Mouse (Mus musculus) c-Kit-positive CD71-positive TER-119-positive erythroid progenitor cells, embryonic 14.5 days (primary cell): ENCODE results near the gene Lpp.

Source experiments
- DNase-seq: peaks from one replicate; pipeline ENCODE4 v3.0.0-alpha.2; 2013; ENCODE audit warnings: low spot score

The Lpp gene

DNA sequence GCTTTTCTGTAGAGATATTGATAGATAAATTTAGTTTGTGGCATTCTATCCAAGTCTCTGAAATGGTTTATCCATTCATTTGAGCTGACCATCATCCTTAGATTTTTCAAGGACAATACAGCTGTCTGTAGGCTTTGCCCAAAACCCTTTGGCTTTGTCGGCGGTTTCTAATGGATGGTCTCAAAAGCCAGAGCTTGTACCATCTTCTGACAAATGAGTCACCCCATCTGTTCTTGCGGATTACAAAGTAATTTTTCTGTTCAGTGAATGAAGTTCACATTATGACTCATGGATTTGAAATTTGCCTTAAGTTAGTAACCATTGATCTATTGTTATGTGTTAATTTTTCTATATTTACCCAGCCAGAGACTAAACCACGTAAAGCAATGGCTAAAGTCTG lies 301.8 kb downstream of the Lpp start:
- DNase-seq = no peak

DNA sequence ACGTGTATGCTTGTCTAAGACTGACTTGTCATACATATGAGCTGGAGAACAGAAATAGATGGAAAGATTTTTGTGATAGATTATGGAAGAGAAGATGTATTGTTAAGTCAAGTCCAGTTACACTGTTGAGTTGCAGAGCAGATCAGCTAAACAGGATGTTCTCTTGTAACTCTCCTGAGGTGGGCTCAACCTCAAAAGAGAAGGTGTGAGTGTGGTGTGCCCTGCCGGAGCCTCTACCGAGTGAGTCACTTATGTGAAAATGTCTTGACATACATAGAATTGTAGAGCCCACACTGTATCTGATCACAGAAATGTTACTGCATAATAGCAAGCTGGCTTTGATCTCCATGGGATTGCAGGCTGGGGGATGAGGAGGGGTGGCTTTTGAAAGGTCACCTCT lies 310.9 kb downstream of the Lpp start:
- DNase-seq = no peak

DNA sequence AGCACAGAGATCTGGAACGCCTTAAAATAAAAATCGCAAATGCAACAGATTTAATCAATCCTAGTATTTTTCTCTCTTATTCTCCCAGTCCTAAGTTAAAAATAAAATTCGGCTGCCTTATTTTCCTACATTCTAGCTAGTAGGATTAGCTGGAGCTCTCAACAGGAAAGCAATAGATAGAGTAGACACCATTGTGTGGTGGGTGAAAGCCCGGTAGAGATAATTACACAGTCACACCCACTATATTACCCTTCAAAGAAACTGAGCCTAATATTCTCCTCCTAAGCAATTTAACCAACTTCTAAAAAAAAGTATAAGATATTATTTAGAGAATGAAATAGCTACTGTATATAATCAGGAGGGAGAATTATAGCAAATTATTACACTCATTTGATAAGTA lies 330.3 kb downstream of the Lpp start:
- DNase-seq = no peak

DNA sequence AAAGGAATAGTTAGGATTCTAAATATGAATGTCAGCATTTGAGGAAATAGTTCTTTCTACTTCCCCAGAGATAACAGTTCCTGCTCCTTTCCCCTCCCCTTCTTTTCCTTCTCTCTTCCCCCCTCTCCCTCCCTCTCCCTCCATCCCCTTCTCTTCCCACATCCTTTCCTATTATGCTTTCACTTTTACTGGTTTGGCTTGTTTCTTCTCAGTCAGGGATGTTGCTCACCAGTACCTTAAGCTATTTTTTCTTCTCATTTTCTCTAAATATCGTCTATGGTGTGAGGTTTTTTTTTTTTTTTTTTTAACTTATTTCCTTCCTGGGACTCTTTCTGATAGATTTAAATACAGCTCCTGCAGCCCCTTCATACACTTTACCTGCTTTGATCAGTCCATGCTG lies 339.4 kb downstream of the Lpp start:
- DNase-seq = no peak

DNA sequence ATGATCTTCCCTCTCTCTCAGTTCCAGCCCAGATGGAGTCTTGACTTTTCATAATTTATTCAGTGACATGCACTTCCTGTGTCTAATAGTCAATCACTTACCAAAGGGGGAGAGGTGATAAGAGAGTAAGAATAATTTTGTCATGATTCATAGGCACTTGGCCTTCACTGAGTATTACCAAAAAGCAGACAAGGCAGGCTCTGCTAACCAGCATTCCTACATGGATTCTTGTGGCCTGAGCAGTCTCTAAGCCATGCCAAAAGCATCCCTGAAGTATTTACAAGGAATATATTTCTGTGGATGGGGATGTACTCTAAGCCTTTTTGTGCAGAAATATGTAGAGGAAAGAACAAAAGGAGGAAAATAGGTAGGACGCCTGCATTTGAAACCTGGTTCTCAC lies 340.0 kb downstream of the Lpp start:
- DNase-seq = no peak

DNA sequence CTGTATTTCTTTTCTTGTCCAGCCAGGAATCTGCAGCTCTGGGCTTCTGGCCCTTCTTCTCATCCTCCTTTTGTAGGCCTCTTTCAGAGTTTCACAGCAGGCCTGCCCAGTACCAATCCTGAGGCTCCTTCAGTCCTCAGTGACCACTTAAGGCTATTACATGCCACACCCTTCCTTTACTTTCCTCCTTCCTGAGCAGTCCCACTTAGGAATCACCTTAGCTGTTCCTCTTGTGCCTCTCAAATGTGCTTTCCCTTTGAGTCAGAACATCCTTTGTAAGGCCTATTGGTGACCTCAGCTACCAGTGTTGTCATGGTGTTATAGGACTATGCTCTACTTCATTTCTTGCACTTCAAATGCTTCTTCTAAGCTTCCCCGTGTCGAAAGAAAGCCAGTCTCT lies 342.4 kb downstream of the Lpp start:
- DNase-seq = no peak

DNA sequence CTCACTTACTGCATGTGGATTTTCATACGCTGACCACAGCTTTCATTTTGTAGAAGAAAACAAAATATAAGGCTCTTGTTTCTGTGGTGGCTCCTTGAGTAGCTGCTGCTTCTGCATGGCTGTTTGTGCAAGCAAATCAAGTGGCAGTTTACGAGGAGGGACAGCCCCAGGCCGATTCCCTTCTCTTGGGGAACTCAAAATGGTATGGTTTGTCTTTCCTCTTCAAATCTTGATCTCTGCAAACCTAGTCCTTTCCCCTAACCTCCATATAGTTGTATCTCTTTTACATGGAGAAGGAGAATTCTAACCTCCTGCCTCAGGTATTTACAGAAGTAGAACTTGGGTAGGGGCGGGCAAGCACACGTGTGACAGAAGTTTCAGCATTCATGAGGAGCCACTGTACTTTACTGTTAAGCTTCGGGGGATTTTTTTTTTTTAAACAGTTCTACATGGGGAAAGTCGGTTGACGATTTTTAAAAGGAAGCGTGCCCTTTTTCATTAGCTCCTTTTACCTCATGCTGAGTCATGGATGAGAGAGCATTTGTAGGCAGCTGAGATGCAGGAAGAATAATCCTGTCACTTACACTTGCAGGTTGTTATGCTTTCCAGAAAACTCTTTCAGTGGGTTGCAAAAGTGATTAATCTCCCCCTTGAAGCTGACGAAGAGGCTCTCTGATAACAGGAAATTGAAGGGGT lies 344.2 kb downstream of the Lpp start:
- no peak for DNase-seq

DNA sequence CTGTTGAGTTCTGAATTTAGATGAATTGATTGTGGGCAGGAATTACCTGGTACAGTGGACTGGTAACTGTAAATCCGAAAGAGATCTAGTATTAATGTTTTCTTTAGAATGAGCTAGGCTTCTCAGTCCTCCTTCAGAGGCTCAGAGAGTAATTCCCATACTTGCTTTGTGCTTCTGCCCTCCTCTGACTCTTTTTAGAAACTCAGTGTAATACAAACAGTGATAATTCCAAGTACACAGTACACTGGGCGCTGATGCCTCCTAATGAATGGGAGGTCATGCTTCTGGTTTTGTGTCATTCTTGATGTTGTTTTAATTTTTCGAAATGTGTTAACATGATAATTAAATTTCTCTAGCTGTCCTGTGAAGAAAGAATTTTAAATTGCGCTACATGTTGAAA lies 347.4 kb downstream of the Lpp start:
- DNase-seq = no peak

DNA sequence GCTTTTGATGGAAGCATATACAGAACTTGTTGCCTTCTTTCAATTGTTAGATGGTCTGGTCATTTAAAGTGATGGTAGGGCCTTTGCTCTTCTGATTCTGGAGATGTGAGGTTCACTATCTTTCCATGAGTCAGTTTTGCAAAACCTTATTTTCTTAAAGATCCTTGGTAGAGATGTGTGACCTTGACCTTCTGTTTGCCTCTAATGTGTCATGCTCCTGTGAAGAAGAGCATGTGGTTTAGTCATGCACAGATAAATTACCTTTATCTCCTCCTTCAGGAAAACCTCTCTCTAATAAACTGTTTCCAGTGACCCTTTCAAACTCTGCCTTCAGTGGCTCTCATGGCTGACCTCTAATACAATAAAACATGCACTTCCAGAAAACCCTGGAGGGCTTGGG lies 356.5 kb downstream of the Lpp start:
- no peak for DNase-seq

DNA sequence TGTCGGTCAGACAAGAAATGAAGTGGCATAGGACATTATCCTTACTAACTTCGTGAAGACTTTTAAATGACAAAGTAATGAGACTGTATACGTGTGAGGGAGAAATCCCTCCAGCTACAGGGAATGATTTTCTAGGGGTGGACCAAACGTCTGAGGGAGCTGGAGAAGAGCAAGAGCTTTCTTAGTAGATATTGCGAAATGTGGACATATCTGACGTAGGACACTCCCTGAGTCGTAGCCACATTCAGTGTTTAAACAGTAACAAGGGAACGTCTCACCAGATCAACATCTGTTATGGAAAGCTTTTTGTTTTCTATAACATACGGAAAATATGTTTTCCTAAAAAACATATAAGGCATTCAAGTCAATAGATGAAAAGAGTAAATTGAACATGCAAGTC lies 362.8 kb downstream of the Lpp start:
- DNase-seq = no peak

DNA sequence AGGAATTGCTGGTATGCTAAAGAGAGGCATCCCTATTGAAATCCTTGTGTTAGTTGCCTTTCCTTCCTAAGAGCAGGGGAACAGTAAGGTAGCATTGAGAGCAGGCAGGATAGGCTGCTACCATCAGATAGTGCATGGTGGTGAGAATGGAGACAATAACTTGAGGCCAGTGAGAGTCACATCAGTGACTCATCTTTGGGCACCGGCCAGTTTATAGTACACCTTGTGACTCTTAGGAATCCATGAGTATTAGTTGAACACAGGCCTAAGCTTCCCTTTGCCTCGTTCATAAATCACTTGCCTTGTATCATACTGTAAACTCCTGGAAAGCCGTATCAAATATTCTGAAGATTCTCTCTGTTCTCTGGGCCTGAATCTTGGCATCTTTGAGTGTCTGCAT lies 372.7 kb downstream of the Lpp start:
- no peak for DNase-seq

DNA sequence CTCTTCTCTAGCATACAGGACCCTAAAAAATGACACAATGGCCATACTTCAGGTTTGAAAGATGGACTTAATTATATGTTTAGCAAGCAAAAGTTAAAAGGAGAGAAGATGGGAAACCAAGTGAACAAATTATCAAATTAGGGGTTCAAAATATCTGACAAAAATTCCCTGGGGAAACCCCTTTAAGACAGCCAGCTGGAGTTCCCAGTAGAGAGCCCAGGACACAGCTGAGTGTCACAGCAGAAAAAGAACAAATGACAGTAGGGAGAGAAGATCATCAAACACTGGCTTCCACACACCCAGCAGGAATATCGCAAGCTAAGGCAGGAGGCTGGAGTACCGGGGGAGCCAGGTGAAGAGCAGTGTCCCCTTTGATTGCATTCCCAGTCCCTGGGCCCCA lies 373.3 kb downstream of the Lpp start:
- no peak for DNase-seq

DNA sequence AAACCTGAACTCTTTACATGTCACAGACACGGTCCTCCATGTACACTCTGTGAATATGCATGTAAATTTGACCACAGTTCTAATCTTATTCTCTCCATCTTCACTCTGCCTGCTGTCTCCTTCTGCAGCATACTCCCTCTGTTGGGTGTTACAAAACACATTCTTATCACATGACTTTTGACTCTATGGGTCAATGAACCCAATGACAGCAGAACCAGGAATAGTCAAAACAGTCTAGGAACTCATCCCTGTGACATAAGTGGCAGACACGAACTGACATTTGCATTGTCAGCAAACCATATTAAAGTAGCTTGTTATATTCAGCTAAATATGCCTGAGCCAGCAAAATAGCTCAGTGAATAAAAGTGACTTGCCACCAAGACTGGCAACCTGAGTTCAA lies 383.7 kb downstream of the Lpp start:
- no peak for DNase-seq

DNA sequence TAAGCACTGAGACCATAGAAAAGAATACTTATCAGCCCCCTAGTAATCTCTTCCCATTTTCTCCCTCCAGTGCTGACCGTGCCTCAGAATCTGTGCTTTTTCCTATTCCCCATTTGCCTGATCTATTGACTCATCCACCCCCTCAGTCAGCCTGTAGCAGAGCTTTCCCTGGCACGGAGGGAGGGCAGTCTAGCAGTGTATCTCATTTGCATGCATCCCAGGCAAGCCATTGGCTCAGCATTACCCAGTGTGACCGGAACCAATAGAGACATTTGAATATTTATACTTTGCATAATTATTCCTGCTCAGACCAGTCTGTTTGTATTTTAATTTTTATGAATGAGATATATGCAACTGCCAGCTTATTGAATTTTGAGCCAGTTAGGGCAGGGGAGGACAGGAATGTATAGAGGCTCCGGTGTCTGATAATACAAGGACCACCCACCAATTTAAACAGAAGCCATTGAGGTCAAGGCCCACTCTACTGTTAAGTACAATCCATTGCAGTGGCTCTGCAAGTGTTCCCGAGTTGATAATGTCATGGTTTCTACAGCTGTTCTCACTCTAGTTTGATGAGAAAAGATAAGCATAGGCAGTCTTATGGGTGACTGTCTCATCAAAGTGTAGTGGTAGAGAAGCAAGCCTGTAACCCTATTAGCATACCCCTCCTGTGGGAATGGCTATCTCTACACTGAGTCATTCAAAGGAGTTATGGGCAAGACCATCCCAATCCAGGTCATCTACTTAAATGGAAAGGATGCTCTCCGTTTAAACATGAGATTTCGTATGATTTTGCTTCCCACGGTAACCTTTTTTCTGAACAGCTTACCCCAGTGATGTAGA lies 385.3 kb downstream of the Lpp start:
- DNase-seq = no peak

DNA sequence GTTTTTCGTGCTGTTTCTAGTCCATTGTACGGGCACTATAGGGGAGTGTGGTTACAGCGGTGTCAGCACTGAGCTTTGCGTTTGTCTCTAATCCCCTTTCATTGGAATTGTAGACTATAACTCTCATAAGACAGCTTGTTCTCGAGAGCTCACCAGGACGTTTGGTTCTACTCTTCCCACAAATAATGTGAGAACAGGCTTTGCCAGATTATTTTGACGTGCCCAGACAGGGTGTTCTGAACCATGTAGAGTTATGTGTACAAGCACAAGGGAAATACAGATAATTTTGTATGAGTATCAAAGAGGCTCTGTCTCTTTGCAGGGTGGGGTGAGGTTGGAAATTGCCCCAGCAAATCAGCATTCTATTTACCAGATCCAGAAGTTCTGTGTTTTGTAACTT lies 387.2 kb downstream of the Lpp start:
- DNase-seq = no peak

DNA sequence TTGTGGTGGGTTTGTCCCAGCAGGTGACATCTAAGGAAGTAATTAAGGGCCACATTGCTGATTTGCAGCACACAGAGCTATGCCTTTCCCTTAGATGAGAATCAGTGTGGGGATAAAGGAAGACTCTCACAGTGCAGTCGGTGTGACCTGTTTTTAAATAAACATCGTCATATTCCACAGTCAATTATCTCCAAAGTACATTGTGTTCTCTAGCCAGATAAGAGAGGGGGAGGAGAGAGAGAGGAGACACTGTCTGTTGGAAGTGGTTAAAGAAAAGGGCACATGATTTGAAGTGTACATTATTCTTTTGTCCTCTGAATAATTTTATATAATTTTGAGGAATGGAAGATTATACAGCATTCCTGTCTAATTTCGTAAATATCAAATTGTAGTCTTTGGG lies 388.6 kb downstream of the Lpp start:
- DNase-seq = no peak

DNA sequence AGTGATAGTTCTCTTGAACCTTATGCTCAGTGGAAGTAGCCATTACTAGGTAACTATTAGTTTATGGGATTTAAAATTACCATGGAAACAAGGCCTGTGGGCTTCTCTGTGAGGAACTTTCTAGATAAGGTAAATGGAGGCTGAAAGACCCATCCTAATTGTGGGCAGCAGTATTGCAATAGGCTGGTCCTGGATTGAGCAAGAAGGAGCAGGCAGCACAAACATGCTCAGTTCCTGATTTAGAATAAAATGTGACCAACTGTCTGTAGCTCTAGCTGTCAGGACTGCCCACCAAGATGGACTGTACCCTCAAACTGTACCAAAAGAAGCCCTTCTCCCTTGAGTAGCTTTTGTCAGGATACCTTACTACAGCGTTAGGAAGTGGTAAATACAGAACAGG lies 392.3 kb downstream of the Lpp start:
- DNase-seq = no peak

DNA sequence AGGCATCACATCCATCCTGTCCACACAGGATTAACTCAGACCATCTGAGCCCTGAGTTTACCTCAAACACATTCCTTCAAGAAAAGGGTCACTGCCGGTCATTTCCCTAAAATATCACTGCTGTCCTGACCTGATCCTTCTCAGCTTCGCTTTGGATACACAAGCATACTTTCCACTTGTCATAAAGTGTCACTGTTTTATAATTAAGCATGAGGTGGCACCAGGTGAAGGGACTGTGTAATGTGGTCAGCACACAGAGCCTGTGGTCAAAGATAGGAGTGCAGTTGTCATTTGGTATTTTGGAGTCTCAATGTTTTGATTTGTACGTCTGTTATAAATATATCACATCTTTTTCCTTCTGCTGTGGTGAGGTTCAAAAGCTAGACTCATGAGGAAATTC lies 395.7 kb downstream of the Lpp start:
- DNase-seq = no peak

DNA sequence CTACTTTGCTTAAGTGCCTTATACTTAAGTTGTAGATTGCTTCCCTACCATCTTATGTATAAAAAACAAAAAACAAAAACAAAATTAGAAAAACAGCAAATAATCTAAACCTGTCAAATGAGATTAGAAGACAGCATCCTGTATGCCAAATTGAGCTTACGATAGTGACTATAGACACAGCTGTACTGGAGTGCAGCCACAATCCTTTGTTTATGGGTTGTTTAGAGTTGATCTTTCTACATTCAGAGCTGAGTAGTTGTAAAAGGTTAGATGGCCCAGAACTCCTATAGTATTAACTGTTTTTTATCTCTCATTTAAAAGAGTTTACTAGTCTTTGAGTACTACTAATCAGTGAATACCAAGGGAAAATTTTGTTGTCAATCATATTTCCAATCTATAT lies 398.1 kb downstream of the Lpp start:
- DNase-seq = no peak

DNA sequence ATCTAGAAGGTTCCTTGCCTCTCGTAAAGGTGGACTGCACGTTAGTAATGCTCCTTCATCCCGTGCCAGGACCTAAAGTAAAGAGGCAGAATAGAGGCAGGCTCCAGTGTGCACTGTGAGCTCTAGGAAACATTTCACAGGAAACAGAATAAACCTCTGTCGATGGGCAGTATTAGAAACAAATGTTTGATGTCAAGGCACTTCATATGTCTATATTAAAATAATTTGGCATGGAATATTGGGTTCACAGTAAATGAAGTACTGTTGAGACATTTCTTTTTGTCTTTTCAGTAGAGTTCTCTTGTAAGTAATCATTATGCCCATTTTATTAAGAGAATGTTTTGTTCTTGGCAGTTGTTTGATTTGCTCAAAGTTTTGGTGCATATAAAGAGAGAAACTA lies 398.7 kb downstream of the Lpp start:
- no peak for DNase-seq

DNA sequence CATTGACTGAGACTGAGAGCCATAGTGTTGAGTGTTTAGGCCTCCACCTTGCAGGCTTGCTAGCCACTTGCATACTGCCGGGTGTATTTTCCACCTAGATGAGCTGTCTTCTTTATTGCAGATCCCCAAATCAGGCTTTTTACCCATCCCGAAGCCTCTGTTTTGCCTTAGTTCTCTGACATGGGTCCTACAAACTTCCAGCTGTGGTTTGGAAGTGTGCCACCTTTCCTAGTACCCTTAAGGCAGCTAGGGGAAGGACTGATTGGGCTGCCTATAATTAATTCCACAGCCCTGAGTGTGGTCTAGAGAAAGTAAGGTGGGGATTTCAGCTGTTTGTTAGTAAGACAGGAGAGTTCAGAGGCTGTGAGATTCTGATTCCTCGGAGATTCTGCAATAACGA lies 399.5 kb downstream of the Lpp start:
- no peak for DNase-seq

DNA sequence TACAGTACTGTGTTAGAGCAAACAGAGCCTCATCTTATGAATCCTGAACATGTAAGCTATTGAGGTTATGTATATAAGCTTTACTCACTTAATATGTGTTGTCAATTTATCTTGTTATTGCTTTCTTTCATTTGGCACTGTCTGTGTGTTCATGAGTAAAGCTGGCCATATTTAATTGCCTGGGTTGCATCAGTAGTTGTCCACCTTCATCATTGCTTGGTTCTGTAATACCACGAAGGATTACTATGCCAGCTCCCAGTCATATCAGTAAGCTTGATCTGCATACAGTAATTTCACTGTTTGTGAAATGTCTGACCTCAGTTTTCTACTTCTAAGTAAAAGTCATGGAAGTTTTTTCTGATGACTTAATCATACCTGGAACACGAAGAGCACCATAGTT lies 401.4 kb downstream of the Lpp start:
- DNase-seq = no peak

DNA sequence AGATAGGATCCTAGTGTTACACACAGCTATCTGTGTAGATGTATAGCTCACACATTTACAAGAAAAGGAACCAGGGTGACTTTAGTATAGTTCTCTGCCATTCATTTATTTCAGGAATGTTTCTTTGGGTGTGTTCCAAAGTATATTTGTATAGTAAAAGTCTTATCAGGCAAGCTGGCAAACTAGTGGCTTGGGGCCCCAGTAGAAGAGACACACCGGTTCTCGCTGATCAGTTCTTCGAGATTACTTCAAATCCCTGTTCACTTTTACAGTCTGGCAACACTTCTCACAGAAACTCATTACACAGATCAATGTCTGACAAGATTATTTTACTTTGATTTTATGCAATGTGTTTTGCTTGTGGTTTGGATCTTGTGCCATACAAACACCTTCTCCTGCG lies 408.0 kb downstream of the Lpp start:
- no peak for DNase-seq

DNA sequence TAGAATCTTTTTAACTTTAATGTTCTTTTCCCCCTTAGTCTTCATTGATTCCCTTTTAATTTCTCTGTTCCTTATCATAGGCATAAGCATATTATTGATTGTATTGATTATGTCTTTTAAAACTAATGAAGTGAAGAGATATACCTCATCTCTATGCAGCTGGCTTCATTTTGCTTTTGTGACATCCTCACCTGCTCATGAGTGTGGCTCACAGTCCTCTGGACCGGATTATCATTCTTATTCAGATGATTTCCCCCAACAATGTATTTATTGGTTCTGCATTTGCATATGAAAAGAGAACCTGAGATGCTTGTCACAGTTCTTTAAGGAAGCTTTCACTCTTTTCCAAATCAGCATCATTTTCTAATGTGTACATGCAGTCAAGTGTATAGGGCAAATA lies 408.5 kb downstream of the Lpp start:
- DNase-seq = no peak
